Mouse (Mus musculus) megakaryocyte, embryonic 14.5 days (primary cell): ENCODE measurements around the gene Serping1.

Source experiments
- FLI1 ChIP-seq: IDR thresholded peaks from 2 replicates; pipeline ENCODE4 v1.6.1; 2012; ENCODE audit warnings: low read length, inconsistent platforms, mixed read lengths
- GATA1 ChIP-seq: IDR thresholded peaks from 3 replicates; pipeline ENCODE4 v1.6.1; 2012; ENCODE audit warnings: mixed read lengths, low read length, inconsistent platforms, borderline replicate concordance

DNA sequence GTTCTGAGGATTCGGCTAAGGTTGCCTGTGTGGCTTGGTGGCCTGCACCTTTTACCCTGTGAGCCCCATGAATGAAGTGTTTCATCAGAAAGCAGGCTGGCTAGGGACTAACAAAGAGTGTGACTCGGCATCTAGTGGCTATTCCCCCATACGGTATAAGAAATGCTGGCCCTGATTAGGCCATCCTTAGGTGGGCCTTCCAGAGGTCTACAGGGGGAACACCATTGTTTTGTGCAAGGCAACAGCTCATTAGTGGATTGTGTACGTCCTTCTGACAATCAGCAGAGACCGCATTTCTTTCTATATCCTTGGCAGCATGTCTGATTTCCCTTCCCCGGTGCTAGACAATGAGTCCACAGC, 35.3 kb upstream of the Serping1 start:
- TF ChIP-seq GATA1 (no peak), FLI1 (no peak)
